Mouse (Mus musculus) T-helper 2 cell (primary cell): Measurements from ENCODE around the gene Ubr7.

Experiments
- in situ Hi-C: fragments of 300-600 bp; cut with MboI, MseI; formaldehyde crosslinking; loops from one replicate; pipeline ENCODE4 v1.15.1; 2025; ENCODE audit warnings: high pct_unique_total_duplicates

The Ubr7 gene

GRCm38 (mm10) chr12:102799528-102799927, 41.8 kb downstream of the Ubr7 start:
- in situ Hi-C loops = no loop called here

GRCm38 (mm10) chr12:102814858-102815257, 57.1 kb downstream of the Ubr7 start:
- in situ Hi-C loops = no loop called here

- in situ Hi-C loops = no loop called here
Measured at GRCm38 (mm10) chr12:102826399-102826798, 68.6 kb downstream of the Ubr7 start.

DNA sequence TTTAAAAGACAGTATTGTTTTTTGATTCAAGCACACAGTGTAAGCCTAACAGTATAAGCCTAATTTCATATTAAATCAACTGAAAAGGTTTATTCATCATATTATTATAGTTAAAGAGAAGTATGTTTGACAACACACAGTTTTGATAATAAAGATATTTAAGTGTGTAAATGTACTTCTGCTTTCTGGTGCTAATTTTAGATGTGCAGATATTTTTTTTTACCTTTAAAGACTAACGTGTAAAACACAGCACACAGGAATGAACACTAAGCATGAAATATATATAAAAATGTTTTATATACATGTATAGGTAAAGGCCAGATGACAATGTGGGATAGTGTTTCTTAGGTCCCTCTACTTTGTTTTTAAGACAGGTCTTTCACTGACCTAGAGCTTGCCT, 69.4 kb downstream of the Ubr7 start:
- in situ Hi-C loops = no loop called here
